Mouse (Mus musculus) embryonic fibroblast, embryonic 13.5 days (primary cell): Measurements from ENCODE around the gene Gm45337.

ENCODE experiments used
- CTCF ChIP-seq: IDR thresholded peaks from 2 replicates; pipeline ENCODE4 v1.5.1; 2011; ENCODE audit warnings: mild to moderate bottlenecking, control low read depth, low read length, moderate library complexity, borderline replicate concordance; ENCODE audit not compliant: insufficient read depth
- POLR2A ChIP-seq: IDR thresholded peaks from 2 replicates; pipeline ENCODE4 v1.6.1; 2011; ENCODE audit warnings: low read depth, mild to moderate bottlenecking, control low read depth, low read length, moderate library complexity

GRCm38 (mm10) chr7:142128843-142129242 lies 15.6 kb downstream of the Gm45337 start:
- TF ChIP-seq CTCF (no peak), POLR2A (no peak)
